Mouse (Mus musculus): Measurements from ENCODE around the gene Hoxd10. TPM values are rescaled to one million over a fixed set of nuclear protein-coding genes. Genes with fewer than 3 reads are reported as not detected.
A peak's percentile ranks its signal among the peaks of the same experiment; 100 is the strongest.

Hoxd10 gene
- polyA plus RNA-seq, 1 experiment from 2014 or later, result 33.5 TPM

- Histone ChIP-seq H3K27ac (ENCODE audit: low read length) (peak overlapping the region; percentile 80), H3K4me3 (ENCODE audit: low read length) (peak overlapping the region; percentile 44), H3K4me1 (ENCODE audit: insufficient read depth, low read length) (peaks cover 80% of the 10 kb centered on the region), H3K9me3 (ENCODE audit: low read length) (no peaks in the 10 kb centered on the region), H3K4me2 (replicated peaks; ENCODE audit: low read depth, low read length) (peak overlapping the region; percentile 78), H3K9ac (replicated peaks; ENCODE audit: low read length) (peak overlapping the region; percentile 68), H3K27me3 (ENCODE audit: insufficient read depth, low read length) (peaks cover 12% of the 10 kb centered on the region), H3K36me3 (ENCODE audit: insufficient read depth, low read length) (peaks cover 2% of the 10 kb centered on the region; the same call in 1 of the 2 replicates)
- WGBS, result 9% methylated on average over 13 of the region's 13 CpGs
- no peak for ATAC-seq (ENCODE audit: low FRiP score, low TSS enrichment)
Measured at GRCm38 (mm10) chr2:74734451-74734850, 42.7 kb downstream of the Hoxd10 start.

DNA sequence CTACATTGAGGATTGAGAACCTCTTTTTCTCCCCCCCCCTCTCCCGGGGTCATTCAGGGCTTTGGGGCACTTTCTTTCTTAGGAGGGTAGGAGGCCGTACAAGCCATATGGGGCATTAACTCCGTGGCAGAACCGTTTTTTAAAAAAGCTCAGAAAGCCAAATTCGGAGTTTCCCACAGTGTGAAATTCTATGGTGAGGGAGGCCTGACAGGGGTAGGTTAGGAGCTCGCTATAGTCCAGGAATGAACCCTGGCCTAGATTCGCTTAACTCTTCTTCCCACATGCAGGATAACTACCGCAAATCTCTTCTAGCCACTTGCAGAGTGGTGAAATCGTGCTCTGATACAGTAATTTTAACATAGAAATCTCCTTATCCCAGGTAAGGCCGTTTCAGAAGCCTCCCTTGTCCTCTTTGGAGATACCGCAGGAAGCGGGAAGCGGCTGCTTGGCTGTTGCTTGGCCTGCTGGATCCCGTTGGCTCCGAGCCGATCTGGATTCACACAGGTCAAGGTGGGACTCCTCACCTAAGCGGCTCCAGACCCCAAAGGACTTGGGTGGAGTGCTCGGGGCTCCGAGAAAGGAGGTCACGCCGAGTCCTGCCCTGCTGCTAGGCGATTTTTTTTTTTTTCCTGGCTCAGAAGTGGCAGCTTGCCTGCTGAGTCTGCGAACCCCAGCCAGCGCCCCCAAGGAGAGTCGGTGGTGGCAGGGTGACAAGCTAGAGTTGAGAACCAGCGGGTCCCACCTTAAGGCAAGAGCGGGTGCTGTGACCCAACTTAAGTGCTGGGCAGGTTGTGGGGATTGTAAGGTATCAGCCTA lies 43.5 kb downstream of the Hoxd10 start:
- no peak for ATAC-seq (ENCODE audit: low FRiP score, low TSS enrichment)
- peak overlapping the region; percentile 44 for H3K4me3 ChIP-seq (ENCODE audit: low read length)
- 33% methylated on average over 27 of the region's 27 CpGs for WGBS
- peak overlapping the region; percentile 78 for H3K4me2 ChIP-seq (replicated peaks; ENCODE audit: low read depth, low read length)
- no peaks in the 10 kb centered on the region for H3K9me3 ChIP-seq (ENCODE audit: low read length)
- peak overlapping the region; percentile 68 for H3K9ac ChIP-seq (replicated peaks; ENCODE audit: low read length)
- peaks cover 2% of the 10 kb centered on the region; the same call in 1 of the 2 replicates for H3K36me3 ChIP-seq (ENCODE audit: insufficient read depth, low read length)
- peaks cover 88% of the 10 kb centered on the region for H3K4me1 ChIP-seq (ENCODE audit: insufficient read depth, low read length)
- H3K27ac ChIP-seq (ENCODE audit: low read length), result peak overlapping the region; percentile 80
- H3K27me3 ChIP-seq (ENCODE audit: insufficient read depth, low read length), result peaks cover 12% of the 10 kb centered on the region

DNA sequence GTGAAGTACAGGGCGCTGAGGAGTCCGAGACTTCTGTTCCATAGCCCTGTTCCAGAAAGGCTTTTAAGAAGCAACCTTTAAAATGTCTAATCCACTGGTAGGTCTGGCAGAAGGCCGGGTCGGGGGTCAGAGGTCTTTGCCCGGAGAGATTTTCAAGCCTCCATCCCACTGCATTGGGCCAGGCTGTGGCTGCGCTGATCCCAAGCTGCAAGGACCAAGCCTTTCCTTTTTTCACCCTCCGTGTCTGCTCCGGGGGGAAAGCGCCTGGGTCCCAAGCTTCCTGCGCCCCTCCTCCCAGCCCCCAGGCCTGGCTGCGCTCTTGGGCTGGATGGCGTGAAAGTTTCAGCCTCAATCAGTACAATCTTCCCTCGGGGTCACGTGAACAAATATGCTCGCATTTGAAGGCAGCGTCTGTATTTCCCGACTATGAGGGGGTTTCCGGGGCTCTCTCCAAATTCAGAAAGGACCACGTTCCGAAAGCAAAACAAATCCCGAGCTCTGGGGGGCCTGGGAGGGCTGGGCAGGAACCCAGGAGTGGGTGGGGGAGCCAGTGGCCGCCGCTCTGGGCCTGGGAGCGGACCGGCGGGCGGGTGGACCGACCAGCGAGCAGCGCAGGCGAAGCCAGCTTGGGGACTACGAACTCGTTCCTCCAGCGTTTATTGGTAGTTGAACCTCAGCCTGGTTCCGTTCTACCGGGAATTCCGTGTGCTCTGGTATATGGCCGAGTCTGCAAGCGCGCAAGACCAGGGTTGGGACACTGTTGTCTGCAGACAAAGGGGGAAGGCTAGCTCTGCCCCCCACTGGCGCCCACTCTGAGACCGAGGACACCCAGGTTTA lies 44.3 kb downstream of the Hoxd10 start:
- peak overlapping the region; percentile 68 for H3K9ac ChIP-seq (replicated peaks; ENCODE audit: low read length)
- H3K4me3 ChIP-seq (ENCODE audit: low read length), result peak overlapping the region; percentile 44
- H3K9me3 ChIP-seq (ENCODE audit: low read length), result no peaks in the 10 kb centered on the region
- H3K4me1 ChIP-seq (ENCODE audit: insufficient read depth, low read length), result peaks cover 95% of the 10 kb centered on the region
- peak overlapping the region; percentile 78 for H3K4me2 ChIP-seq (replicated peaks; ENCODE audit: low read depth, low read length)
- ATAC-seq (ENCODE audit: low FRiP score, low TSS enrichment), result no peak
- H3K27me3 ChIP-seq (ENCODE audit: insufficient read depth, low read length), result peaks cover 12% of the 10 kb centered on the region
- peaks cover 2% of the 10 kb centered on the region; the same call in 1 of the 2 replicates for H3K36me3 ChIP-seq (ENCODE audit: insufficient read depth, low read length)
- WGBS, result 15% methylated on average over 42 of the region's 42 CpGs
- peak overlapping the region; percentile 80 for H3K27ac ChIP-seq (ENCODE audit: low read length)

GRCm38 (mm10) chr2:74736688-74737577 lies 45.2 kb downstream of the Hoxd10 start:
- H3K27me3 ChIP-seq (ENCODE audit: insufficient read depth, low read length), result peaks cover 12% of the 10 kb centered on the region
- 32% methylated on average over 15 of the region's 15 CpGs for WGBS
- H3K9ac ChIP-seq (replicated peaks; ENCODE audit: low read length), result peak overlapping the region; percentile 68
- H3K9me3 ChIP-seq (ENCODE audit: low read length), result no peaks in the 10 kb centered on the region
- H3K36me3 ChIP-seq (ENCODE audit: insufficient read depth, low read length), result no peaks in the 10 kb centered on the region
- H3K27ac ChIP-seq (ENCODE audit: low read length), result peak overlapping the region; percentile 81
- H3K4me3 ChIP-seq (ENCODE audit: low read length), result peak overlapping the region; percentile 44
- peak overlapping the region; percentile 78 for H3K4me2 ChIP-seq (replicated peaks; ENCODE audit: low read depth, low read length)
- peaks cover 97% of the 10 kb centered on the region for H3K4me1 ChIP-seq (ENCODE audit: insufficient read depth, low read length)
- ATAC-seq (ENCODE audit: low FRiP score, low TSS enrichment), result no peak

DNA sequence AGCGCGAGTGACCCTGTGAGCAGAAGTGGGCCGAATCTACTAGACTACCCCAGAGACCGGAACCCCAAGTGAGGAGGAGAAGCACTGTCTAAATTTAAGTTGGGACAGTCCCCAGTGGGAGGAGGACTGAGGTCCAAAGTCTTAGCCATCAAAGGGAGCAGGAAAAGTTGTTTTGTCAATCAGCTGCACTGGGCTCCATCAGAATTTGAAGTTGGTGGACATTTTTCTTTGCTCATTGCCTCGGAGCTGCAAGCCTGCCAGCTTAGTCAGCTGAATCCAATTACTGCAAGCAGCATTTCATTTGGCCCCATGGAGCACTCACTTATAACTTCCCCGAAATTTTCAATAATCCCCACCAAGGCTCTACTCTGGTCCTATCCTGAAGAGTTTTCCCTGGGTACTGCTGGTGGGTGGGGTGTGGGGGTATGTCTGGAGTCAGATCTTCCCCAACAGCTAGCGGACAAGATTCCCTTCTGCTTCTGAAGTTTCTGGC lies 45.9 kb downstream of the Hoxd10 start:
- Histone ChIP-seq H3K36me3 (ENCODE audit: insufficient read depth, low read length) (no peaks in the 10 kb centered on the region), H3K9me3 (ENCODE audit: low read length) (no peaks in the 10 kb centered on the region), H3K27ac (ENCODE audit: low read length) (peak overlapping the region; percentile 81), H3K4me1 (ENCODE audit: insufficient read depth, low read length) (peaks cover 91% of the 10 kb centered on the region), H3K4me2 (replicated peaks; ENCODE audit: low read depth, low read length) (peak overlapping the region; percentile 78), H3K4me3 (ENCODE audit: low read length) (peak overlapping the region; percentile 44), H3K27me3 (ENCODE audit: insufficient read depth, low read length) (peaks cover 12% of the 10 kb centered on the region), H3K9ac (replicated peaks; ENCODE audit: low read length) (peak overlapping the region; percentile 61)
- 33% methylated on average over 7 of the region's 7 CpGs for WGBS
- ATAC-seq (ENCODE audit: low FRiP score, low TSS enrichment), result no peak

DNA sequence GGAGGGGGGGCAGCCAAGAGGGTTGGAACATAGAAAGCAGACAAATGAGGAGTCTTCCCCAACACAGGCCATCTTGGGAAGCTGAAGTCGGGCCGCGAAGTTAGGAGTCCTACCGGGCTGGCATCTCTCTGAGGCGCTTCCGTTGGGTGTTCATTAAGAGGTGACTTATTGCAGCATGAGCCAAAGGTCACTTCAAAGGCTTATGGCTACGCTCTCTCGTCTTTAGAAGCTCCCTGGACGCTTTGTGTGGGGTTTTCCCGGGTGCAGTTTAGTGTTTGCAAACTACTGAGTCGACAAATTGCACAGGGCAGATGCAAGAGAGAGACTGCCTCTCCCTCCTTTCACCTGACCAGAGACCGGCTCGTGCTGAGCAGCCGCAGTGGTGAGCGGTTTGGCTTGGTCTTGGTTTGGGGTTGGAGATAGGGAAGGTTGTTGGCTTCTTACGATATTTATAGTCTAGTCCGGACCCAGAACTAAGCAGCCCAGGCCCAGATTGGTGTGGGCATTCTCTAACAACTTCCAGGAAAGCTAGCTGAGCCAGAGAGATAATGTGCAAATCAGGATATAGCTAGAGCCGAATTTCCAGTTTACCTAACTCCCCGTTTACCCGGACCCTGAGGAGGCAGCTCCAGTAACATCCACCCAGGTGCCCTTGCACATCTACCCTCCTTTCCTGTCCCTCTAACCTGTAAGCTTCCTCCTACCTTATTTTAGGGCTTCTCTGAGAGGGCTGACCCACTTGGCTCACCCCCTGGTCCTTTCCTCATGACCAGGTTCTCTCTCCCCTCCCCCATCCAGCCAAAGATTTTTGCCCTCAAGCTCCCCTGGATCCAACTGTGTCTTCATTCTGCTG lies 47.1 kb downstream of the Hoxd10 start:
- peak overlapping the region; percentile 44 for H3K4me3 ChIP-seq (ENCODE audit: low read length)
- H3K4me2 ChIP-seq (replicated peaks; ENCODE audit: low read depth, low read length), result peak overlapping the region; percentile 78
- H3K27ac ChIP-seq (ENCODE audit: low read length), result peak overlapping the region; percentile 81
- peak overlapping the region; percentile 61 for H3K9ac ChIP-seq (replicated peaks; ENCODE audit: low read length)
- H3K36me3 ChIP-seq (ENCODE audit: insufficient read depth, low read length), result no peaks in the 10 kb centered on the region
- 5% methylated on average over 20 of the region's 20 CpGs for whole genome bisulfite sequencing
- H3K9me3 ChIP-seq (ENCODE audit: low read length), result no peaks in the 10 kb centered on the region
- peaks cover 16% of the 10 kb centered on the region for H3K27me3 ChIP-seq (ENCODE audit: insufficient read depth, low read length)
- no peak for ATAC-seq (ENCODE audit: low FRiP score, low TSS enrichment)
- H3K4me1 ChIP-seq (ENCODE audit: insufficient read depth, low read length), result peaks cover 79% of the 10 kb centered on the region

DNA sequence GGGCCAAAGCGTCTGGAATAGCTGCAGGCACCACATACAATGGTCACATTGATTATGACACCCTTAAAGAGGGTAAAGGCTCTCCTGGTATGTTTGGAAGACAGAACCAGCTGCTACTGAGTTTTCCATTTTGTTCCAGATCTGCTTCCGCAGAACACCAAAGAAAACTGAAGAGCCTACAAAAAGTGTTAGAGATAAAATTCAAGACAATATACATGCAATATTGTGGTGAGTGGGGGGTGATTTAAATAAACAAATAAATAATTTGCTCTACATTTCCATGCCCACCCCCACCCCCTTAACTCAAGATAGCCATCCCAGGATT lies 47.7 kb downstream of the Hoxd10 start:
- Histone ChIP-seq H3K9me3 (ENCODE audit: low read length) (no peaks in the 10 kb centered on the region), H3K4me3 (ENCODE audit: low read length) (peak overlapping the region; percentile 44), H3K4me1 (ENCODE audit: insufficient read depth, low read length) (peaks cover 74% of the 10 kb centered on the region), H3K27me3 (ENCODE audit: insufficient read depth, low read length) (peaks cover 14% of the 10 kb centered on the region), H3K27ac (ENCODE audit: low read length) (peak overlapping the region; percentile 94), H3K9ac (replicated peaks; ENCODE audit: low read length) (0 out of 2 replicates have a peak overlapping the region, but pooled peaks have one; percentile 75), H3K4me2 (replicated peaks; ENCODE audit: low read depth, low read length) (peak overlapping the region; percentile 78), H3K36me3 (ENCODE audit: insufficient read depth, low read length) (no peaks in the 10 kb centered on the region)
- WGBS, result 20% methylated on average over 2 of the region's 2 CpGs
- no peak for ATAC-seq (ENCODE audit: low FRiP score, low TSS enrichment)

DNA sequence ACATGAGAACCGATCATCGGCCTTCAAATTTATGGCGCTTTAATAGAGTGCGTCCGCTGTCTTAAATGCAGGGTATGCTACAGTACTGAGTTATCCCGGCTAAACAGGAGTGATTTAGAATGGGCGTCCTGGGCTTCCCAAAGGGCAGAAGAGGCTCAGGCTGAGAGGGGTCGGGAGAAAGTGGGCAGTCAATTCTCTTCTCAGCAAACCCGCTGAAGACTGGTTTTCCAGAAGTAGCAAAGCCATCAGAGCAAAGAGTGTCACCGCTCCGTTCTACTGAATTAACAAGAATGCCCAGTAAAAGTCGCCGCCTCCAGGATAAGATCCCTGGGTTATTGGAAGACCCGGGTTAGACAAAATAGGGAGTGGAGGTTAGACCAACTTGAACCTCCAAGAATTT lies 48.1 kb downstream of the Hoxd10 start:
- no peaks in the 10 kb centered on the region for H3K9me3 ChIP-seq (ENCODE audit: low read length)
- H3K27ac ChIP-seq (ENCODE audit: low read length), result peak overlapping the region; percentile 94
- WGBS, result 5% methylated on average over 14 of the region's 14 CpGs
- H3K9ac ChIP-seq (replicated peaks; ENCODE audit: low read length), result peak overlapping the region; percentile 75
- H3K27me3 ChIP-seq (ENCODE audit: insufficient read depth, low read length), result peaks cover 10% of the 10 kb centered on the region
- no peaks in the 10 kb centered on the region for H3K36me3 ChIP-seq (ENCODE audit: insufficient read depth, low read length)
- ATAC-seq (ENCODE audit: low FRiP score, low TSS enrichment), result no peak
- peak overlapping the region; percentile 78 for H3K4me2 ChIP-seq (replicated peaks; ENCODE audit: low read depth, low read length)
- peak overlapping the region; percentile 44 for H3K4me3 ChIP-seq (ENCODE audit: low read length)
- H3K4me1 ChIP-seq (ENCODE audit: insufficient read depth, low read length), result peaks cover 70% of the 10 kb centered on the region
